ENCODE assay signal across 8 mouse cellular contexts in genomic region chr2:158139628-158140027, GRCm38 (mm10). TPM values are rescaled to one million over a fixed set of nuclear protein-coding genes. Genes with fewer than 3 reads are reported as not detected.
A peak's percentile ranks its signal among the peaks of the same experiment; 100 is the strongest.
DNase-seq lines count a peak whose midpoint lies in the region; ATAC-seq lines count a peak whose summit lies in the region.

No protein-coding gene starts in this region.

- no peak for DNase-seq in midbrain, embryonic 10.5 days (ENCODE audit: low spot score)
- no peak for DNase-seq in midbrain, embryonic 11.5 days (ENCODE audit: low spot score, missing footprints)
- peak; percentile 93 for DNase-seq in heart, embryonic 10.5 days (ENCODE audit: low spot score)
- peak; percentile 27 to 65 for DNase-seq in left cerebral cortex, postnatal 25 days (ENCODE audit: low spot score in 2 of 2)
- no peak for DNase-seq in thymus, postnatal 25 days
- DNase-seq in c-Kit-positive CD71-positive TER-119-positive erythroid progenitor cells, embryonic 14.5 days (ENCODE audit: low spot score) = no peak

- no peaks in the 10 kb centered on the region for H3K9me3 ChIP-seq in midbrain, embryonic 10.5 days (replicated peaks)
- no peaks in the 10 kb centered on the region for H3K9me3 ChIP-seq in midbrain, embryonic 11.5 days (ENCODE audit: control insufficient read depth, low read length)
- no peaks in the 10 kb centered on the region for H3K9me3 ChIP-seq in embryonic facial prominence, embryonic 13.5 days
- H3K9me3 ChIP-seq in heart, embryonic 10.5 days = no peaks in the 10 kb centered on the region
- no peaks in the 10 kb centered on the region for H3K9me3 ChIP-seq in midbrain, embryonic 15.5 days

- H3K4me1 ChIP-seq in midbrain, embryonic 10.5 days = peaks cover 42% of the 10 kb centered on the region
- H3K4me1 ChIP-seq in midbrain, embryonic 11.5 days (ENCODE audit: control insufficient read depth, insufficient read depth, low read length) = peaks cover 2% of the 10 kb centered on the region
- peaks cover 64% of the 10 kb centered on the region for H3K4me1 ChIP-seq in embryonic facial prominence, embryonic 13.5 days
- H3K4me1 ChIP-seq in heart, embryonic 10.5 days = peaks cover 78% of the 10 kb centered on the region
- peaks cover 6% of the 10 kb centered on the region; the same call in 1 of the 2 replicates for H3K4me1 ChIP-seq in midbrain, embryonic 15.5 days

- H3K27ac ChIP-seq in midbrain, embryonic 10.5 days (replicated peaks) = peak overlapping the region; percentile 49
- H3K27ac ChIP-seq in midbrain, embryonic 11.5 days (ENCODE audit: low read depth, low read length) = no peak overlapping the region
- peak overlapping the region; percentile 89 for H3K27ac ChIP-seq in embryonic facial prominence, embryonic 13.5 days
- peak overlapping the region; percentile 93 for H3K27ac ChIP-seq in heart, embryonic 10.5 days
- 0 out of 2 replicates have a peak overlapping the region, but pooled peaks have one; percentile 11 for H3K27ac ChIP-seq in midbrain, embryonic 15.5 days

- intact Hi-C loops in left cerebral cortex, postnatal 25 days (cut with DNase I) = no loop called here

- no peak for ATAC-seq in midbrain, embryonic 11.5 days (ENCODE audit: low FRiP score)
- ATAC-seq in embryonic facial prominence, embryonic 13.5 days (ENCODE audit: insufficient number of reproducible peaks, insufficient read depth, low FRiP score, low TSS enrichment, low read depth) = peak; percentile 75
- ATAC-seq in midbrain, embryonic 15.5 days (replicated peaks) = 0 out of 2 replicates have a peak, but pooled peaks have one; percentile 67

- no peak overlapping the region for H3K4me2 ChIP-seq in midbrain, embryonic 11.5 days
- H3K4me2 ChIP-seq in embryonic facial prominence, embryonic 13.5 days = no peak overlapping the region
- no peak overlapping the region for H3K4me2 ChIP-seq in midbrain, embryonic 15.5 days

- no peak overlapping the region for H3K9ac ChIP-seq in midbrain, embryonic 11.5 days (ENCODE audit: low read length)
- peak overlapping the region; percentile 32; the same call in 1 of the 2 replicates for H3K9ac ChIP-seq in embryonic facial prominence, embryonic 13.5 days
- H3K9ac ChIP-seq in midbrain, embryonic 15.5 days = no peak overlapping the region

- no peaks in the 10 kb centered on the region for H3K36me3 ChIP-seq in midbrain, embryonic 10.5 days
- no peaks in the 10 kb centered on the region for H3K36me3 ChIP-seq in midbrain, embryonic 11.5 days (ENCODE audit: control insufficient read depth, insufficient read depth, low read length)
- H3K36me3 ChIP-seq in embryonic facial prominence, embryonic 13.5 days = no peaks in the 10 kb centered on the region
- H3K36me3 ChIP-seq in heart, embryonic 10.5 days = peaks cover 73% of the 10 kb centered on the region
- no peaks in the 10 kb centered on the region for H3K36me3 ChIP-seq in midbrain, embryonic 15.5 days (replicated peaks)

- no peak overlapping the region for H3K4me3 ChIP-seq in midbrain, embryonic 10.5 days
- H3K4me3 ChIP-seq in midbrain, embryonic 11.5 days (ENCODE audit: low read depth, low read length) = no peak overlapping the region
- H3K4me3 ChIP-seq in embryonic facial prominence, embryonic 13.5 days = no peak overlapping the region
- H3K4me3 ChIP-seq in heart, embryonic 10.5 days = no peak overlapping the region
- H3K4me3 ChIP-seq in midbrain, embryonic 15.5 days = no peak overlapping the region

- H3K27me3 ChIP-seq in midbrain, embryonic 10.5 days (ENCODE audit: low read depth, poor library complexity, severe bottlenecking) = peaks cover 8% of the 10 kb centered on the region
- H3K27me3 ChIP-seq in midbrain, embryonic 11.5 days (ENCODE audit: control insufficient read depth, insufficient read depth, low read length) = no peaks in the 10 kb centered on the region
- H3K27me3 ChIP-seq in embryonic facial prominence, embryonic 13.5 days = 0 out of 2 replicates have a peak, but pooled peaks cover 2% of the 10 kb centered on the region
- H3K27me3 ChIP-seq in heart, embryonic 10.5 days (ENCODE audit: insufficient read depth, poor library complexity, severe bottlenecking) = no peaks in the 10 kb centered on the region
- no peaks in the 10 kb centered on the region for H3K27me3 ChIP-seq in midbrain, embryonic 15.5 days (replicated peaks)

- WGBS in midbrain, embryonic 10.5 days = 49% methylated on average over 7 of the region's 7 CpGs
- 50% methylated on average over 7 of the region's 7 CpGs for WGBS in midbrain, embryonic 11.5 days
- WGBS in embryonic facial prominence, embryonic 13.5 days = 30% methylated on average over 7 of the region's 7 CpGs
- WGBS in heart, embryonic 10.5 days = 24% methylated on average over 7 of the region's 7 CpGs
- 41% methylated on average over 7 of the region's 7 CpGs for WGBS in midbrain, embryonic 15.5 days

RNA-seq across cellular contexts. Expression of gene Tgm2, which starts 6.6 kb away (rescaled TPM):
- 9.0 and 10.0 TPM in 2 replicates for polyA plus RNA-seq in midbrain, embryonic 10.5 days (2016; fragmentation: Nextera tagmentation; extraction: Ambion mirVana)
- polyA plus RNA-seq in midbrain, embryonic 11.5 days (2014; fragmentation: Nextera tagmentation; extraction: Ambion mirVana) = 5.8 and 6.5 TPM in 2 replicates
- polyA plus RNA-seq in embryonic facial prominence, embryonic 13.5 days (2015; fragmentation: Nextera tagmentation; extraction: Ambion mirVana) = 10.9 and 16.4 TPM in 2 replicates
- 134 and 256 TPM in 2 replicates for polyA plus RNA-seq in heart, embryonic 10.5 days (2016; fragmentation: Nextera tagmentation; extraction: Ambion mirVana)
- total RNA-seq in left cerebral cortex, postnatal 25 days (2021) = 1 to 10 TPM; 7.4 to 9.8 TPM
- polyA plus RNA-seq in midbrain, embryonic 15.5 days (2015; fragmentation: Nextera tagmentation; extraction: Ambion mirVana) = 10.1 and 12.4 TPM in 2 replicates

Comparison
In these comparisons a context has a peak if more than half of its experiments do, and no peak if none do; other contexts are left out.
1. DNase-seq: peak in heart, embryonic 10.5 days (single experiment) and left cerebral cortex, postnatal 25 days (2 of 2); none in midbrain, embryonic 10.5 days (single experiment), midbrain, embryonic 11.5 days (single experiment), thymus, postnatal 25 days (single experiment) and c-Kit-positive CD71-positive TER-119-positive erythroid progenitor cells, embryonic 14.5 days (single experiment).